Mouse (Mus musculus): ENCODE data around the gene Tmprss9. TPM values are rescaled to one million over a fixed set of nuclear protein-coding genes. Genes with fewer than 3 reads are reported as not detected.
A peak's percentile ranks its signal among the peaks of the same experiment; 100 is the strongest.

Gene Tmprss9
- polyA plus RNA-seq, 1 experiment from 2014 or later: 0.05 TPM

GRCm38 (mm10) chr10:80938831-80939550, 67.3 kb downstream of the Tmprss9 start:
- H3K4me1 ChIP-seq (ENCODE audit: insufficient read depth): peaks cover 43% of the 10 kb centered on the region
- 11% methylated on average over 15 of the region's 15 CpGs for WGBS
- DNase-seq (peak; percentile 57), ATAC-seq (ENCODE audit: insufficient read depth) (peak; percentile 15; the same call in 1 of the 2 replicates)
- H3K4me2 ChIP-seq: peak overlapping the region; percentile 82
- no peak overlapping the region for H3K9ac ChIP-seq
- H3K36me3 ChIP-seq (ENCODE audit: insufficient read depth): no peaks in the 10 kb centered on the region
- H3K27ac ChIP-seq (ENCODE audit: low read depth): peak overlapping the region; percentile 79; the same call in 1 of the 2 replicates
- H3K9me3 ChIP-seq (ENCODE audit: low read depth, low read length): no peaks in the 10 kb centered on the region
- no peak for TF ChIP-seq CTCF (IDR thresholded peaks at IDR 0.05; ENCODE audit: low read depth)
- H3K27me3 ChIP-seq (ENCODE audit: insufficient read depth, low read length): peaks cover 13% of the 10 kb centered on the region
- peak overlapping the region; percentile 38 for H3K4me3 ChIP-seq (ENCODE audit: low read depth, low read length)

GRCm38 (mm10) chr10:80939671-80940070, 68.0 kb downstream of the Tmprss9 start:
- peak overlapping the region; percentile 79 for H3K27ac ChIP-seq (ENCODE audit: low read depth)
- peaks cover 43% of the 10 kb centered on the region for H3K4me1 ChIP-seq (ENCODE audit: insufficient read depth)
- 4% methylated on average over 28 of the region's 28 CpGs for WGBS
- H3K4me2 ChIP-seq: peak overlapping the region; percentile 82
- H3K36me3 ChIP-seq (ENCODE audit: insufficient read depth): no peaks in the 10 kb centered on the region
- ATAC-seq (ENCODE audit: insufficient read depth): peak; percentile 18
- peak overlapping the region; percentile 50 for H3K9ac ChIP-seq
- peak overlapping the region; percentile 38 for H3K4me3 ChIP-seq (ENCODE audit: low read depth, low read length)
- TF ChIP-seq CTCF (IDR thresholded peaks at IDR 0.05; ENCODE audit: low read depth): no peak
- H3K27me3 ChIP-seq (ENCODE audit: insufficient read depth, low read length): peaks cover 7% of the 10 kb centered on the region
- no peaks in the 10 kb centered on the region for H3K9me3 ChIP-seq (ENCODE audit: low read depth, low read length)
- DNase-seq: peak; percentile 90

- no peak for TF ChIP-seq CTCF (IDR thresholded peaks at IDR 0.05; ENCODE audit: low read depth)
- peaks cover 43% of the 10 kb centered on the region for H3K4me1 ChIP-seq (ENCODE audit: insufficient read depth)
- no peaks in the 10 kb centered on the region for H3K9me3 ChIP-seq (ENCODE audit: low read depth, low read length)
- DNase-seq (peak; percentile 58), ATAC-seq (ENCODE audit: insufficient read depth) (peak; percentile 15; the same call in 1 of the 2 replicates)
- peak overlapping the region; percentile 38 for H3K4me3 ChIP-seq (ENCODE audit: low read depth, low read length)
- 34% methylated on average over 8 of the region's 8 CpGs for WGBS
- H3K27ac ChIP-seq (ENCODE audit: low read depth): peak overlapping the region; percentile 79
- H3K9ac ChIP-seq: peak overlapping the region; percentile 50; the same call in 1 of the 2 replicates
- peaks cover 7% of the 10 kb centered on the region for H3K27me3 ChIP-seq (ENCODE audit: insufficient read depth, low read length)
- H3K36me3 ChIP-seq (ENCODE audit: insufficient read depth): no peaks in the 10 kb centered on the region
- peak overlapping the region; percentile 82 for H3K4me2 ChIP-seq
Measured at GRCm38 (mm10) chr10:80940320-80940987, 68.8 kb downstream of the Tmprss9 start.

GRCm38 (mm10) chr10:80940988-80941347, 69.3 kb downstream of the Tmprss9 start:
- H3K4me2 ChIP-seq: peak overlapping the region; percentile 82
- H3K4me1 ChIP-seq (ENCODE audit: insufficient read depth): peaks cover 40% of the 10 kb centered on the region
- no peak overlapping the region for H3K4me3 ChIP-seq (ENCODE audit: low read depth, low read length)
- DNase-seq (no peak), ATAC-seq (ENCODE audit: insufficient read depth) (no peak)
- peaks cover 5% of the 10 kb centered on the region for H3K27me3 ChIP-seq (ENCODE audit: insufficient read depth, low read length)
- TF ChIP-seq CTCF (IDR thresholded peaks at IDR 0.05; ENCODE audit: low read depth): no peak
- H3K9me3 ChIP-seq (ENCODE audit: low read depth, low read length): no peaks in the 10 kb centered on the region
- no peak overlapping the region for H3K9ac ChIP-seq
- H3K36me3 ChIP-seq (ENCODE audit: insufficient read depth): no peaks in the 10 kb centered on the region
- 52% methylated on average over 2 of the region's 2 CpGs for WGBS
- peak overlapping the region; percentile 79 for H3K27ac ChIP-seq (ENCODE audit: low read depth)

- no peak overlapping the region for H3K27ac ChIP-seq (ENCODE audit: low read depth)
- DNase-seq: no peak
- H3K36me3 ChIP-seq (ENCODE audit: insufficient read depth): no peaks in the 10 kb centered on the region
- no peak overlapping the region for H3K4me2 ChIP-seq
- peaks cover 35% of the 10 kb centered on the region for H3K4me1 ChIP-seq (ENCODE audit: insufficient read depth)
- no peak overlapping the region for H3K9ac ChIP-seq
- TF ChIP-seq CTCF (IDR thresholded peaks at IDR 0.05; ENCODE audit: low read depth): no peak
- H3K4me3 ChIP-seq (ENCODE audit: low read depth, low read length): no peak overlapping the region
- no peaks in the 10 kb centered on the region for H3K27me3 ChIP-seq (ENCODE audit: insufficient read depth, low read length)
- no peaks in the 10 kb centered on the region for H3K9me3 ChIP-seq (ENCODE audit: low read depth, low read length)
- no peak for ATAC-seq (ENCODE audit: insufficient read depth)
- WGBS: 51% methylated on average over 8 of the region's 8 CpGs
Measured at GRCm38 (mm10) chr10:80942919-80943318, 71.3 kb downstream of the Tmprss9 start.

GRCm38 (mm10) chr10:80943701-80944100, 72.1 kb downstream of the Tmprss9 start:
- no peaks in the 10 kb centered on the region for H3K9me3 ChIP-seq (ENCODE audit: low read depth, low read length)
- H3K4me3 ChIP-seq (ENCODE audit: low read depth, low read length): no peak overlapping the region
- TF ChIP-seq CTCF (IDR thresholded peaks at IDR 0.05; ENCODE audit: low read depth): no peak
- H3K9ac ChIP-seq: no peak overlapping the region
- no peak overlapping the region for H3K27ac ChIP-seq (ENCODE audit: low read depth)
- WGBS: 44% methylated on average over 9 of the region's 9 CpGs
- no peak overlapping the region for H3K4me2 ChIP-seq
- peaks cover 37% of the 10 kb centered on the region for H3K4me1 ChIP-seq (ENCODE audit: insufficient read depth)
- no peaks in the 10 kb centered on the region for H3K36me3 ChIP-seq (ENCODE audit: insufficient read depth)
- ATAC-seq (ENCODE audit: insufficient read depth) (no peak), DNase-seq (no peak)
- no peaks in the 10 kb centered on the region for H3K27me3 ChIP-seq (ENCODE audit: insufficient read depth, low read length)

- DNase-seq (no peak), ATAC-seq (ENCODE audit: insufficient read depth) (no peak)
- H3K4me1 ChIP-seq (ENCODE audit: insufficient read depth): peaks cover 32% of the 10 kb centered on the region
- no peak overlapping the region for H3K4me3 ChIP-seq (ENCODE audit: low read depth, low read length)
- WGBS: 70% methylated on average over 5 of the region's 5 CpGs
- no peak overlapping the region for H3K27ac ChIP-seq (ENCODE audit: low read depth)
- no peaks in the 10 kb centered on the region for H3K36me3 ChIP-seq (ENCODE audit: insufficient read depth)
- no peaks in the 10 kb centered on the region for H3K9me3 ChIP-seq (ENCODE audit: low read depth, low read length)
- TF ChIP-seq CTCF (IDR thresholded peaks at IDR 0.05; ENCODE audit: low read depth): no peak
- H3K27me3 ChIP-seq (ENCODE audit: insufficient read depth, low read length): no peaks in the 10 kb centered on the region
- no peak overlapping the region for H3K9ac ChIP-seq
- no peak overlapping the region for H3K4me2 ChIP-seq
Measured at GRCm38 (mm10) chr10:80944231-80944630, 72.6 kb downstream of the Tmprss9 start.

All from lung, embryonic 14.5 days (tissue).